In the genomic region with DNA sequence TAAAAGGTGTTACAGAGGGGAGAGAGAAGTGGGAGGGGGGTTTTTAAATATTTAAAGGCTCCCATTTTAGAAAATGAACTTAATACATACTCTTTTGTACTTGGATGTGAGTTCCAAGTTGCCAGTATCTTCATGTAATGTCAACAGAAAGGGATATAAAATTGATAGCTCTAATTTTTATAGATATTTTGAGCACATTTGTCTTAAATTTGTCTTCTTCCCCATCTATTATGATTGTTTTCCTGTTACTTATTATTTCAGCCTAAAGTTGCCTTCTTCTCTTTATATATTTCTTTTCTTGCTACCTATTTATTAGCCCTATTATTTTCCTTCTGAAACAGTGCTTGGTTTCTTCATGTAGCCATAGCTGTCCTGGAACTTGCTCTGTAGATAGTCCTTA, we compare ENCODE assay signal across 8 mouse cellular contexts. TPM values are rescaled to one million over a fixed set of nuclear protein-coding genes. Genes with fewer than 3 reads are reported as not detected.
DNase-seq lines count a peak whose midpoint lies in the region; ATAC-seq and TF ChIP-seq lines count a peak whose summit lies in the region.

Gene Hist1h1d (plus strand): TSS at position 301 of the 400 bp plus-strand sequence.

- H3K4me2 ChIP-seq in liver, embryonic 13.5 days = peak within 1 kb of the TSS; percentile 83

- no peak within 1 kb of the TSS for H3K4me3 ChIP-seq in thymus, adult 2 months (ENCODE audit: control insufficient read depth, insufficient read depth, low read length)
- no peak within 1 kb of the TSS for H3K4me3 ChIP-seq in liver, embryonic 13.5 days (replicated peaks)

- H3K27ac ChIP-seq in thymus, adult 2 months (ENCODE audit: control insufficient read depth, insufficient read depth, low read length) = peak within 1 kb of the TSS; percentile 58; the same call in 1 of the 2 replicates
- H3K27ac ChIP-seq in liver, embryonic 13.5 days = peak within 1 kb of the TSS; percentile 100

- no peak for ATAC-seq in liver, embryonic 13.5 days (ENCODE audit: low read depth)

- no peak for TF ChIP-seq CTCF in thymus, adult 2 months (IDR thresholded peaks at IDR 0.05; ENCODE audit: borderline replicate concordance, control insufficient read depth, extremely low read depth, insufficient read depth, low read length, poor library complexity)

- H3K36me3 ChIP-seq in thymus, adult 2 months (ENCODE audit: control insufficient read depth, insufficient read depth, low read length) = no peaks in the 10 kb centered on the region
- no peaks in the 10 kb centered on the region for H3K36me3 ChIP-seq in liver, embryonic 13.5 days

- H3K9ac ChIP-seq in liver, embryonic 13.5 days = peak within 1 kb of the TSS; percentile 92

- no peak for TF ChIP-seq POLR2A in thymus, adult 2 months (IDR thresholded peaks at IDR 0.05; ENCODE audit: control insufficient read depth, extremely low read depth, insufficient read depth, low read length, poor library complexity)

- H3K9me3 ChIP-seq in liver, embryonic 13.5 days (replicated peaks) = no peaks in the 10 kb centered on the region

- no peaks in the 10 kb centered on the region for H3K27me3 ChIP-seq in thymus, adult 2 months (ENCODE audit: control insufficient read depth, insufficient read depth, low read length)
- no peaks in the 10 kb centered on the region for H3K27me3 ChIP-seq in liver, embryonic 13.5 days

- no peak for DNase-seq in adrenal gland, postnatal 4 days (ENCODE audit: low spot score in 2 of 2)
- no peak for DNase-seq in adrenal gland, adult 18-20 months (ENCODE audit: low spot score in 2 of 2)
- DNase-seq in thymus, adult 2 months = no peak
- DNase-seq in thymus, postnatal 10 days (ENCODE audit: low spot score in 2 of 2) = no peak
- no peak for DNase-seq in liver, embryonic 13.5 days
- DNase-seq in cerebellum, postnatal 36 days = no peak
- DNase-seq in ovary, postnatal 14 days (ENCODE audit: low spot score) = no peak
- no peak for DNase-seq in Muller cell, postnatal 12 days (ENCODE audit: inconsistent ontology term)

- H3K4me1 ChIP-seq in thymus, adult 2 months (replicated peaks; ENCODE audit: control insufficient read depth, insufficient read depth, low read length) = no peaks in the 10 kb centered on the region
- peaks cover 60% of the 10 kb centered on the region for H3K4me1 ChIP-seq in liver, embryonic 13.5 days (replicated peaks)

RNA-seq across cellular contexts. Expression of gene Hist1h1d, which starts in this region (rescaled TPM):
- total RNA-seq in adrenal gland, postnatal 4 days (2021) = 10 to 100 TPM; 48.3 to 57.6 TPM
- 1 to 10 TPM; 1.5 to 1.6 TPM for total RNA-seq in adrenal gland, adult 18-20 months (2021)
- 1.9 and 2.9 TPM in 2 replicates for polyA plus RNA-seq in thymus, adult 2 months (2012; rRNA removed)
- polyA plus RNA-seq in liver, embryonic 13.5 days (2015; fragmentation: Nextera tagmentation; extraction: Ambion mirVana) = 0.75 and 0.93 TPM in 2 replicates

Comparison
In these comparisons a context has a peak if more than half of its experiments do, and no peak if none do; other contexts are left out.
1. RNA of gene Hist1h1d (total RNA-seq): 48.3 to 57.6 TPM in adrenal gland, postnatal 4 days; 1.5 to 1.6 TPM in adrenal gland, adult 18-20 months; every median in the first group is over 10 times any median in the second.